Mouse (Mus musculus): ENCODE data around the gene Ankrd11. TPM values are rescaled to one million over a fixed set of nuclear protein-coding genes. Genes with fewer than 3 reads are reported as not detected.

Ankrd11 gene
- polyA plus RNA-seq, 1 experiment from 2014 or later = 21.2 TPM

- ATAC-seq = peak; percentile 73
- Histone ChIP-seq H3K36me3 (replicated peaks; ENCODE audit: insufficient read depth, low read length) (no peaks in the 10 kb centered on the region; the same call in none of the 2 replicates), H3K27me3 (ENCODE audit: insufficient read depth, low read length) (no peaks in the 10 kb centered on the region), H3K4me1 (ENCODE audit: insufficient read depth) (peaks cover 57% of the 10 kb centered on the region), H3K4me2 (ENCODE audit: low read depth, low read length) (peak overlapping the region; percentile 6; the same call in 1 of the 2 replicates), H3K4me3 (ENCODE audit: low read depth, low read length) (no peak overlapping the region), H3K9ac (replicated peaks) (no peak overlapping the region), H3K27ac (ENCODE audit: low read depth) (peak overlapping the region; percentile 81), H3K9me3 (ENCODE audit: low read length) (no peaks in the 10 kb centered on the region)
- 39% methylated on average over 2 of the region's 2 CpGs for WGBS (ENCODE audit: insufficient replicate concordance)
- DNase-seq = no peak
- TF ChIP-seq CTCF (IDR thresholded peaks at IDR 0.05; ENCODE audit: low read depth) (no peak), EP300 (IDR thresholded peaks at IDR 0.05; ENCODE audit: low read depth) (no peak)
Measured at GRCm38 (mm10) chr8:122937545-122938053, 104.5 kb downstream of the Ankrd11 start.

DNA sequence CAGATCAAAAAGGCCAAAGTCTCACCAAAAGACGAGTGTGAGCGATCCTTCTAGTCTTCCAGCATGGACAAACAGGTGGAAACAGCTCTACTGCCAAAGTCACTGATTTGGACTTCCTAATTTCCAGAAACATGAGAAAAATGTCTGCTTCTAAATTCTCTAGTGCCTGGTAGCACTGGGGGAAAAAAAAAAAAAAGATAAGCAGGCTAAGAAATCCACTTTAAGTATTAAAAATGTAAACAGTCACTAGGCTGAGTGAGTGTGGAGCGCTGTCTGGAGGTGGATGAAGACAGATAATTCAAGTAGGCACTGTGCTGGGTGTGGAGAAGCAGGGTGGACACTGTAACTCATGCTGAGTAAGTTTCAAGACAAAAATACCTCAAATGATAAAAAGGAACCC is 106.2 kb downstream of the Ankrd11 start:
- 68% methylated on average over 3 of the region's 3 CpGs for WGBS (ENCODE audit: insufficient replicate concordance)
- Histone ChIP-seq H3K4me2 (ENCODE audit: low read depth, low read length) (no peak overlapping the region), H3K9me3 (ENCODE audit: low read length) (no peaks in the 10 kb centered on the region), H3K4me1 (ENCODE audit: insufficient read depth) (peaks cover 57% of the 10 kb centered on the region), H3K4me3 (ENCODE audit: low read depth, low read length) (no peak overlapping the region), H3K9ac (replicated peaks) (no peak overlapping the region), H3K27me3 (ENCODE audit: insufficient read depth, low read length) (no peaks in the 10 kb centered on the region), H3K27ac (ENCODE audit: low read depth) (no peak overlapping the region), H3K36me3 (replicated peaks; ENCODE audit: insufficient read depth, low read length) (no peaks in the 10 kb centered on the region; the same call in none of the 2 replicates)
- no peak for DNase-seq
- ATAC-seq = no peak
- TF ChIP-seq CTCF (IDR thresholded peaks at IDR 0.05; ENCODE audit: low read depth) = no peak
- TF ChIP-seq EP300 (IDR thresholded peaks at IDR 0.05; ENCODE audit: low read depth) = no peak

- 89% methylated on average over 1 of the region's 1 CpGs for WGBS (ENCODE audit: insufficient replicate concordance)
- Histone ChIP-seq H3K4me2 (ENCODE audit: low read depth, low read length) (no peak overlapping the region), H3K36me3 (replicated peaks; ENCODE audit: insufficient read depth, low read length) (no peaks in the 10 kb centered on the region; the same call in 1 of the 2 replicates), H3K9me3 (ENCODE audit: low read length) (no peaks in the 10 kb centered on the region), H3K27ac (ENCODE audit: low read depth) (no peak overlapping the region), H3K4me1 (ENCODE audit: insufficient read depth) (peaks cover 55% of the 10 kb centered on the region), H3K4me3 (ENCODE audit: low read depth, low read length) (no peak overlapping the region), H3K27me3 (ENCODE audit: insufficient read depth, low read length) (no peaks in the 10 kb centered on the region), H3K9ac (replicated peaks) (no peak overlapping the region)
- DNase-seq = no peak
- TF ChIP-seq CTCF (IDR thresholded peaks at IDR 0.05; ENCODE audit: low read depth) (no peak), EP300 (IDR thresholded peaks at IDR 0.05; ENCODE audit: low read depth) (no peak)
- no peak for ATAC-seq
Measured at GRCm38 (mm10) chr8:122935118-122935517, 107.0 kb downstream of the Ankrd11 start.

GRCm38 (mm10) chr8:122933973-122934372 is 108.1 kb downstream of the Ankrd11 start:
- no peak overlapping the region for H3K4me2 ChIP-seq (ENCODE audit: low read depth, low read length)
- H3K9me3 ChIP-seq (ENCODE audit: low read length) = no peaks in the 10 kb centered on the region
- ATAC-seq (no peak), DNase-seq (no peak)
- no peaks in the 10 kb centered on the region; the same call in 1 of the 2 replicates for H3K36me3 ChIP-seq (replicated peaks; ENCODE audit: insufficient read depth, low read length)
- H3K4me1 ChIP-seq (ENCODE audit: insufficient read depth) = peaks cover 46% of the 10 kb centered on the region
- H3K4me3 ChIP-seq (ENCODE audit: low read depth, low read length) = no peak overlapping the region
- H3K27me3 ChIP-seq (ENCODE audit: insufficient read depth, low read length) = no peaks in the 10 kb centered on the region
- no peak overlapping the region for H3K9ac ChIP-seq (replicated peaks)
- TF ChIP-seq EP300 (IDR thresholded peaks at IDR 0.05; ENCODE audit: low read depth) (no peak), CTCF (IDR thresholded peaks at IDR 0.05; ENCODE audit: low read depth) (no peak)
- H3K27ac ChIP-seq (ENCODE audit: low read depth) = no peak overlapping the region

DNA sequence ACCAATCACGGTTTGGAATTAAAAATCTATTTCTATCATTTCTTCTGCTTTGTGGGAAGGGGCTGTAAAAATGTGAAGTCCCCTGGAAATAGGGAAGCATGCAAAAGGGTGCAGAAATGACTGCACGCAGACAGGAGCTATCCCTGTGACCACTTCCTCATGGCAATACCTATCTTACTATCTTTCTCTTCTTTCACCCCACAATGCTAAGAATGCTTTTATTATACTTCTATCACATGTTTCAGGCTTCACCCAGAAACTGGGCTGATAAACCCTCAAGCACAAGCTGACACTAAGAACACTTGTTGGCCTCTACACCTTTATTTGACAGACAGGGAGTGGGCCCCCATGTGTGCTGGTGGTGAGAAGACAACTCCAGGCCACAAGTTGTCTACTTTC is 109.5 kb downstream of the Ankrd11 start:
- 26% methylated on average over 2 of the region's 2 CpGs for WGBS (ENCODE audit: insufficient replicate concordance)

GRCm38 (mm10) chr8:122931834-122932560 is 110.1 kb downstream of the Ankrd11 start:
- no peaks in the 10 kb centered on the region for H3K9me3 ChIP-seq (ENCODE audit: low read length)
- no peaks in the 10 kb centered on the region for H3K27me3 ChIP-seq (ENCODE audit: insufficient read depth, low read length)
- no peaks in the 10 kb centered on the region; the same call in 1 of the 2 replicates for H3K36me3 ChIP-seq (replicated peaks; ENCODE audit: insufficient read depth, low read length)
- no peak overlapping the region for H3K9ac ChIP-seq (replicated peaks)
- H3K27ac ChIP-seq (ENCODE audit: low read depth) = 0 out of 2 replicates have a peak overlapping the region, but pooled peaks have one; percentile 7
- TF ChIP-seq CTCF (IDR thresholded peaks at IDR 0.05; ENCODE audit: low read depth) = no peak
- TF ChIP-seq EP300 (IDR thresholded peaks at IDR 0.05; ENCODE audit: low read depth) = no peak
- peaks cover 28% of the 10 kb centered on the region for H3K4me1 ChIP-seq (ENCODE audit: insufficient read depth)
- ATAC-seq = no peak
- WGBS (ENCODE audit: insufficient replicate concordance) = 52% methylated on average over 3 of the region's 3 CpGs
- H3K4me3 ChIP-seq (ENCODE audit: low read depth, low read length) = no peak overlapping the region
- no peak overlapping the region for H3K4me2 ChIP-seq (ENCODE audit: low read depth, low read length)
- DNase-seq = no peak

More for the DNA sequence above, 109.5 kb downstream of the Ankrd11 start:
- DNase-seq (no peak), ATAC-seq (no peak)
- TF ChIP-seq EP300 (IDR thresholded peaks at IDR 0.05; ENCODE audit: low read depth) (no peak), CTCF (IDR thresholded peaks at IDR 0.05; ENCODE audit: low read depth) (no peak)
- Histone ChIP-seq H3K4me2 (ENCODE audit: low read depth, low read length) (no peak overlapping the region), H3K27me3 (ENCODE audit: insufficient read depth, low read length) (no peaks in the 10 kb centered on the region), H3K9ac (replicated peaks) (no peak overlapping the region), H3K4me1 (ENCODE audit: insufficient read depth) (peaks cover 34% of the 10 kb centered on the region), H3K36me3 (replicated peaks; ENCODE audit: insufficient read depth, low read length) (no peaks in the 10 kb centered on the region; the same call in 1 of the 2 replicates), H3K27ac (ENCODE audit: low read depth) (0 out of 2 replicates have a peak overlapping the region, but pooled peaks have one; percentile 37), H3K9me3 (ENCODE audit: low read length) (no peaks in the 10 kb centered on the region), H3K4me3 (ENCODE audit: low read depth, low read length) (no peak overlapping the region)
